In genomic region chr10:95681481-95681880, GRCm38 (mm10) we compare ENCODE assay signal across 13 mouse cellular contexts. TPM values are rescaled to one million over a fixed set of nuclear protein-coding genes. Genes with fewer than 3 reads are reported as not detected.
A peak's percentile ranks its signal among the peaks of the same experiment; 100 is the strongest.
DNase-seq lines count a peak whose midpoint lies in the region; ATAC-seq and TF ChIP-seq lines count a peak whose summit lies in the region.
"Had no signal": no experiment of that assay in that cellular context is flagged by ENCODE, and none has a peak within 500 bp of the region (broad histone marks: within the 10 kb centered on the region; RNA-seq: fewer than 3 reads in every experiment).

No protein-coding gene starts in this region.

- TF ChIP-seq EP300 in stomach, postnatal 0 days (optimal IDR thresholded peaks at IDR 0.05) = no peak

- H3K4me3 ChIP-seq in heart, embryonic 14.5 days (ENCODE audit: control insufficient read depth in 1 of 2, insufficient read depth in 1 of 2, low read depth in 1 of 2, low read length in 2 of 2) = 0 out of 4 replicates have a peak overlapping the region, but pooled peaks of 1 of the 2 experiments have one; percentile 7
- no peak overlapping the region for H3K4me3 ChIP-seq in stomach, embryonic 15.5 days (replicated peaks)
- no peak overlapping the region for H3K4me3 ChIP-seq in stomach, postnatal 0 days (ENCODE audit: low read depth, low read length)
- 0 out of 2 replicates have a peak overlapping the region, but pooled peaks have one; percentile 15 for H3K4me3 ChIP-seq in limb, embryonic 13.5 days
- H3K4me3 ChIP-seq in stomach, embryonic 16.5 days (replicated peaks; ENCODE audit: low read length) = 0 out of 2 replicates have a peak overlapping the region, but pooled peaks have one; percentile 9

- H3K27me3 ChIP-seq in heart, embryonic 14.5 days (ENCODE audit: control insufficient read depth, insufficient read depth, low read length) = no peaks in the 10 kb centered on the region
- H3K27me3 ChIP-seq in stomach, embryonic 15.5 days (replicated peaks) = no peaks in the 10 kb centered on the region
- H3K27me3 ChIP-seq in stomach, postnatal 0 days (ENCODE audit: control insufficient read depth, insufficient read depth, low read length) = no peaks in the 10 kb centered on the region
- H3K27me3 ChIP-seq in limb, embryonic 13.5 days = no peaks in the 10 kb centered on the region
- H3K27me3 ChIP-seq in stomach, embryonic 16.5 days (ENCODE audit: control insufficient read depth, insufficient read depth, low read length) = no peaks in the 10 kb centered on the region

- H3K4me1 ChIP-seq in heart, embryonic 14.5 days (ENCODE audit: control insufficient read depth in 2 of 2, insufficient read depth in 2 of 2, low read length in 2 of 2) = peaks cover 22% of the 10 kb centered on the region in 2 experiments
- peaks cover 3% of the 10 kb centered on the region; the same call in 1 of the 2 replicates for H3K4me1 ChIP-seq in stomach, embryonic 15.5 days
- no peaks in the 10 kb centered on the region for H3K4me1 ChIP-seq in stomach, postnatal 0 days (replicated peaks; ENCODE audit: control insufficient read depth, insufficient read depth)
- peaks cover 20% of the 10 kb centered on the region for H3K4me1 ChIP-seq in limb, embryonic 13.5 days
- no peaks in the 10 kb centered on the region for H3K4me1 ChIP-seq in stomach, embryonic 16.5 days (ENCODE audit: control insufficient read depth, insufficient read depth, low read length)

- WGBS in heart, embryonic 14.5 days = 76% methylated on average over 4 of the region's 4 CpGs
- 74% methylated on average over 4 of the region's 4 CpGs for WGBS in stomach, embryonic 15.5 days
- WGBS in stomach, postnatal 0 days = 72% methylated on average over 4 of the region's 4 CpGs
- WGBS in limb, embryonic 13.5 days = 83% methylated on average over 4 of the region's 4 CpGs
- 67% methylated on average over 4 of the region's 4 CpGs for WGBS in stomach, embryonic 16.5 days

- no peak for DNase-seq in heart, postnatal 4 days
- DNase-seq in stomach, postnatal 0 days (ENCODE audit: low spot score) = no peak
- DNase-seq in testis, postnatal 14 days (ENCODE audit: low spot score) = no peak
- no peak for DNase-seq in urinary bladder, adult 18-20 months (ENCODE audit: low spot score in 2 of 2)
- DNase-seq: gastrocnemius, postnatal 36 days had no signal

- no peak for ATAC-seq in heart, embryonic 14.5 days (ENCODE audit: insufficient number of reproducible peaks, insufficient read depth, low FRiP score, low read depth)
- no peak for ATAC-seq in stomach, embryonic 15.5 days (ENCODE audit: insufficient read depth, low FRiP score, low read depth)
- no peak for ATAC-seq in stomach, postnatal 0 days (ENCODE audit: low FRiP score, low TSS enrichment)
- no peak for ATAC-seq in limb, embryonic 13.5 days (ENCODE audit: low FRiP score, low read depth)
- ATAC-seq in stomach, embryonic 16.5 days (ENCODE audit: insufficient read depth, low FRiP score) = no peak
- ATAC-seq: activated CD4-positive, CD25-positive, alpha-beta regulatory T cell, adult 4 months had no signal

- no peak overlapping the region for H3K27ac ChIP-seq in heart, embryonic 14.5 days (replicated peaks in 1 of 2; ENCODE audit: control insufficient read depth in 1 of 2, insufficient read depth in 1 of 2, low read depth in 2 of 2, low read length in 2 of 2)
- no peak overlapping the region for H3K27ac ChIP-seq in stomach, embryonic 15.5 days
- H3K27ac ChIP-seq in stomach, postnatal 0 days (replicated peaks) = no peak overlapping the region
- H3K27ac ChIP-seq in limb, embryonic 13.5 days = no peak overlapping the region
- H3K27ac ChIP-seq in stomach, embryonic 16.5 days (ENCODE audit: low read length) = no peak overlapping the region

- TF ChIP-seq CTCF in stomach, postnatal 0 days (IDR thresholded peaks at IDR 0.05; ENCODE audit: low read depth) = no peak

- no peaks in the 10 kb centered on the region for H3K36me3 ChIP-seq in heart, embryonic 14.5 days (ENCODE audit: control insufficient read depth, insufficient read depth, low read length)
- no peaks in the 10 kb centered on the region for H3K36me3 ChIP-seq in stomach, embryonic 15.5 days
- H3K36me3 ChIP-seq in stomach, postnatal 0 days (ENCODE audit: control insufficient read depth, insufficient read depth, low read length) = no peaks in the 10 kb centered on the region
- no peaks in the 10 kb centered on the region for H3K36me3 ChIP-seq in limb, embryonic 13.5 days
- no peaks in the 10 kb centered on the region for H3K36me3 ChIP-seq in stomach, embryonic 16.5 days (ENCODE audit: control insufficient read depth, insufficient read depth, low read length)

- H3K9me3 ChIP-seq in heart, embryonic 14.5 days (ENCODE audit: control insufficient read depth, low read length) = no peaks in the 10 kb centered on the region
- no peaks in the 10 kb centered on the region for H3K9me3 ChIP-seq in stomach, embryonic 15.5 days
- H3K9me3 ChIP-seq in stomach, postnatal 0 days (ENCODE audit: control insufficient read depth, low read length) = no peaks in the 10 kb centered on the region
- no peaks in the 10 kb centered on the region for H3K9me3 ChIP-seq in limb, embryonic 13.5 days
- no peaks in the 10 kb centered on the region for H3K9me3 ChIP-seq in stomach, embryonic 16.5 days (replicated peaks; ENCODE audit: control insufficient read depth, low read length)

- H3K9ac ChIP-seq in heart, embryonic 14.5 days (ENCODE audit: low read length) = no peak overlapping the region
- H3K9ac ChIP-seq in stomach, embryonic 15.5 days = no peak overlapping the region
- H3K9ac ChIP-seq in stomach, postnatal 0 days (ENCODE audit: low read length) = no peak overlapping the region
- H3K9ac ChIP-seq in limb, embryonic 13.5 days = no peak overlapping the region
- no peak overlapping the region for H3K9ac ChIP-seq in stomach, embryonic 16.5 days (ENCODE audit: low read length)

- peak overlapping the region; percentile 37 for H3K4me2 ChIP-seq in heart, embryonic 14.5 days (ENCODE audit: low read length)
- peak overlapping the region; percentile 36; the same call in 1 of the 2 replicates for H3K4me2 ChIP-seq in stomach, embryonic 15.5 days
- H3K4me2 ChIP-seq in stomach, postnatal 0 days (replicated peaks; ENCODE audit: low read depth) = no peak overlapping the region
- H3K4me2 ChIP-seq in limb, embryonic 13.5 days (replicated peaks) = peak overlapping the region; percentile 48; the same call in 1 of the 2 replicates
- H3K4me2 ChIP-seq in stomach, embryonic 16.5 days (ENCODE audit: low read depth, low read length) = 0 out of 2 replicates have a peak overlapping the region, but pooled peaks have one; percentile 39

RNA-seq across cellular contexts. Expression of gene Anapc15-ps, which starts 8.2 kb away (rescaled TPM):
- polyA plus RNA-seq in heart, embryonic 14.5 days (2014; fragmentation: Nextera tagmentation; extraction: Ambion mirVana) = not detected in 2 replicates
- not detected for total RNA-seq in heart, postnatal 4 days (2021)
- 0.40 TPM in 1 of 2 replicates, not detected in the other for polyA plus RNA-seq in stomach, embryonic 15.5 days (2015; fragmentation: Nextera tagmentation; extraction: Ambion mirVana)
- not detected in 2 replicates for polyA plus RNA-seq in stomach, postnatal 0 days (2015; fragmentation: Nextera tagmentation; extraction: Ambion mirVana)
- 0.43 TPM in 1 of 2 replicates, not detected in the other for polyA plus RNA-seq in limb, embryonic 13.5 days (2015; fragmentation: Nextera tagmentation; extraction: Ambion mirVana)
- polyA plus RNA-seq in stomach, embryonic 16.5 days (2015; fragmentation: Nextera tagmentation; extraction: Ambion mirVana) = 0.70 TPM in 1 of 2 replicates, not detected in the other
- total RNA-seq: gastrocnemius, postnatal 36 days; left cerebral cortex, postnatal 25 days had no signal
- polyA plus RNA-seq: activated CD4-positive, CD25-positive, alpha-beta regulatory T cell, adult 4 months; neural tube, embryonic 14.5 days; testis, adult 2 months had no signal

Comparison
In these comparisons a context has a peak if more than half of its experiments do, and no peak if none do; other contexts are left out.
1. H3K4me3 ChIP-seq: peak in limb, embryonic 13.5 days (single experiment) and stomach, embryonic 16.5 days (single experiment); none in stomach, embryonic 15.5 days (single experiment) and stomach, postnatal 0 days (single experiment).